8 mouse cellular contexts compared by ENCODE assay signal in the genomic region with DNA sequence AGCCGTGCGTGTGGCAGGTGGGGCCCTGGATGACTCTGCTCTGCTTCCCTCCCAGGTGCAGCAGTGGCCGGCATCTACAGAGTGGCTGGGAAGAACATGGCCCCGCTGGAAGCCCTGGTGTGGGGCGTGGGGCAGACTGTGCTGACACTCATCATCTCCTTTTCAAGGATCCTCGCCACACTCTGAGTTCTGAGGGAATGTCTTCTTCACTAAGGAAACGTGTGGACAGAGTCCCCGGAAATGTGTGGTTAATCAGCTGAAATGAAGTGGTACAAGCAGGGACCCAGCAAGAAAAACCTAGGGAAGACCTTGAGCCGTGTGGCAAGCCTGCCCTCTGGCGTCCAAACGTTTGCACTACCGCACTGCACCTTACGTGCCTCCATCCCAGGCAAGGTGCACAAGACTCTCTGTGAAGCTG. TPM values are rescaled to one million over a fixed set of nuclear protein-coding genes. Genes with fewer than 3 reads are reported as not detected.
DNase-seq lines count a peak whose midpoint lies in the region; ATAC-seq lines count a peak whose summit lies in the region.

No protein-coding gene starts in this region.

- no peaks in the 10 kb centered on the region for H3K27me3 ChIP-seq in hindbrain, embryonic 11.5 days (ENCODE audit: control insufficient read depth, insufficient read depth, low read length)
- no peaks in the 10 kb centered on the region for H3K27me3 ChIP-seq in hindbrain, embryonic 12.5 days
- H3K27me3 ChIP-seq in intestine, embryonic 15.5 days (replicated peaks), result no peaks in the 10 kb centered on the region
- no peaks in the 10 kb centered on the region for H3K27me3 ChIP-seq in midbrain, embryonic 14.5 days (ENCODE audit: control insufficient read depth, insufficient read depth, low read length)

- no peak for ATAC-seq in hindbrain, embryonic 11.5 days (ENCODE audit: low FRiP score)
- ATAC-seq in hindbrain, embryonic 12.5 days (ENCODE audit: low FRiP score), result no peak
- peak; percentile 82 for ATAC-seq in intestine, embryonic 15.5 days
- ATAC-seq in midbrain, embryonic 14.5 days (ENCODE audit: low FRiP score, low TSS enrichment), result no peak; the same call in 1 of the 2 replicates

- intact Hi-C loops in left cerebral cortex, postnatal 14 days (cut with DNase I), result loop anchor here (5.0 kb wide), 1 partner anchor 62 kb away; no protein-coding TSS in a partner anchor

- peak; percentile 80 for DNase-seq in hindbrain, embryonic 11.5 days (ENCODE audit: low spot score)
- peak; percentile 85 to 86 for DNase-seq in cerebellum, postnatal 14 days
- peak; percentile 83 to 86 for DNase-seq in frontal cortex, postnatal 36 days (ENCODE audit: low spot score in 2 of 2)
- DNase-seq in left cerebral cortex, postnatal 14 days (ENCODE audit: low spot score in 2 of 2), result peak; percentile 85
- DNase-seq in midbrain, embryonic 14.5 days, result peak; percentile 82
- DNase-seq in spleen, adult 18-20 months, result peak; percentile 54 to 79

- H3K9me3 ChIP-seq in hindbrain, embryonic 11.5 days (ENCODE audit: control insufficient read depth, low read length), result no peaks in the 10 kb centered on the region
- H3K9me3 ChIP-seq in hindbrain, embryonic 12.5 days (replicated peaks), result no peaks in the 10 kb centered on the region
- H3K9me3 ChIP-seq in intestine, embryonic 15.5 days, result no peaks in the 10 kb centered on the region
- no peaks in the 10 kb centered on the region for H3K9me3 ChIP-seq in midbrain, embryonic 14.5 days (ENCODE audit: control insufficient read depth, low read length)

- no peak overlapping the region for H3K4me3 ChIP-seq in hindbrain, embryonic 11.5 days (ENCODE audit: low read depth, low read length)
- no peak overlapping the region for H3K4me3 ChIP-seq in hindbrain, embryonic 12.5 days
- H3K4me3 ChIP-seq in intestine, embryonic 15.5 days (replicated peaks), result no peak overlapping the region
- H3K4me3 ChIP-seq in midbrain, embryonic 14.5 days (replicated peaks; ENCODE audit: low read depth, low read length), result no peak overlapping the region

- 31% methylated on average over 13 of the region's 13 CpGs for WGBS in hindbrain, embryonic 11.5 days
- 27% methylated on average over 13 of the region's 13 CpGs for WGBS in hindbrain, embryonic 12.5 days
- WGBS in intestine, embryonic 15.5 days, result 25% methylated on average over 13 of the region's 13 CpGs
- 29% methylated on average over 13 of the region's 13 CpGs for WGBS in midbrain, embryonic 14.5 days

- no peaks in the 10 kb centered on the region for H3K36me3 ChIP-seq in hindbrain, embryonic 11.5 days (ENCODE audit: control insufficient read depth, insufficient read depth, low read length)
- H3K36me3 ChIP-seq in hindbrain, embryonic 12.5 days, result 0 out of 2 replicates have a peak, but pooled peaks cover 3% of the 10 kb centered on the region
- H3K36me3 ChIP-seq in intestine, embryonic 15.5 days, result no peaks in the 10 kb centered on the region
- H3K36me3 ChIP-seq in midbrain, embryonic 14.5 days (ENCODE audit: control insufficient read depth, insufficient read depth, low read length), result 0 out of 2 replicates have a peak, but pooled peaks cover 2% of the 10 kb centered on the region

- no peak overlapping the region for H3K9ac ChIP-seq in hindbrain, embryonic 11.5 days (ENCODE audit: low read depth, low read length)
- H3K9ac ChIP-seq in hindbrain, embryonic 12.5 days, result no peak overlapping the region
- H3K9ac ChIP-seq in intestine, embryonic 15.5 days, result no peak overlapping the region
- no peak overlapping the region for H3K9ac ChIP-seq in midbrain, embryonic 14.5 days (replicated peaks; ENCODE audit: low read length)

- no peaks in the 10 kb centered on the region for H3K4me1 ChIP-seq in hindbrain, embryonic 11.5 days (replicated peaks; ENCODE audit: control insufficient read depth, insufficient read depth, low read length)
- H3K4me1 ChIP-seq in hindbrain, embryonic 12.5 days, result no peaks in the 10 kb centered on the region
- no peaks in the 10 kb centered on the region for H3K4me1 ChIP-seq in intestine, embryonic 15.5 days (replicated peaks)
- no peaks in the 10 kb centered on the region for H3K4me1 ChIP-seq in midbrain, embryonic 14.5 days (ENCODE audit: control insufficient read depth, insufficient read depth, low read length)

- no peak overlapping the region for H3K4me2 ChIP-seq in hindbrain, embryonic 11.5 days (replicated peaks; ENCODE audit: low read depth, low read length)
- no peak overlapping the region for H3K4me2 ChIP-seq in hindbrain, embryonic 12.5 days (replicated peaks)
- H3K4me2 ChIP-seq in intestine, embryonic 15.5 days (replicated peaks), result no peak overlapping the region
- H3K4me2 ChIP-seq in midbrain, embryonic 14.5 days (ENCODE audit: low read length), result no peak overlapping the region

- H3K27ac ChIP-seq in hindbrain, embryonic 11.5 days (ENCODE audit: low read depth, low read length), result no peak overlapping the region
- H3K27ac ChIP-seq in hindbrain, embryonic 12.5 days, result no peak overlapping the region
- no peak overlapping the region for H3K27ac ChIP-seq in intestine, embryonic 15.5 days
- no peak overlapping the region for H3K27ac ChIP-seq in midbrain, embryonic 14.5 days (replicated peaks; ENCODE audit: low read depth, low read length)

RNA-seq across cellular contexts. Expression of gene Tmem170b, which starts 28.7 kb away (rescaled TPM):
- polyA plus RNA-seq in hindbrain, embryonic 11.5 days (2014; fragmentation: Nextera tagmentation; extraction: Ambion mirVana), result 22.3 and 25.0 TPM in 2 replicates
- 26.1 and 26.2 TPM in 2 replicates for polyA plus RNA-seq in hindbrain, embryonic 12.5 days (2016; fragmentation: Nextera tagmentation; extraction: Ambion mirVana)
- polyA plus RNA-seq in intestine, embryonic 15.5 days (2015; fragmentation: Nextera tagmentation; extraction: Ambion mirVana), result 11.0 and 11.2 TPM in 2 replicates
- total RNA-seq in left cerebral cortex, postnatal 14 days (2021), result 10 to 100 TPM; 77.9 to 84.1 TPM
- 57.0 and 66.1 TPM in 2 replicates for polyA plus RNA-seq in midbrain, embryonic 14.5 days (2014; fragmentation: Nextera tagmentation; extraction: Ambion mirVana)
